Mouse (Mus musculus): ENCODE measurements around the gene Il22ra2.

DNA sequence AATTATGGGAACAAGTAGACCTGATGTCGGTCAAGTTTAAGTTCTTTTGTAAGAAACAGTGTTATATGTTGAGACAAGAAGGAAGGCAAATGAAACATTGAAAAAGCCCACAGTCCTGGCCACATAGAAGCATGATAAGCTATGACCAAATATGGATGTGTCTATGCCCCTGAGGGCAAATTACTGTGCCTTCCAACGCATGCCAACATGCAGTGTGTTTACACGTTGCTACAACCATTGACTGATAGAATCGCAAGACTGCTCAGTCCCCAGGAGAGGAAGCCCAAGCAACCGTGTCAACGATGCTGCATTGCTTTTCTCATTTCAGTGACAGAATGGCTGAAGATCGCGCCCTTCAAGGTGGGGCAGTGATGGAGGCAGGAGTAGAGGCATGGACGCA is 35.6 kb downstream of the Il22ra2 start:
- TF ChIP-seq EP300 (optimal IDR thresholded peaks at IDR 0.05) = no peak
- no peak for TF ChIP-seq CTCF (IDR thresholded peaks at IDR 0.05; ENCODE audit: low read depth)

Measured in stomach, postnatal 0 days (tissue).